Mouse (Mus musculus) heart, postnatal 0 days (tissue): Measurements from ENCODE around the gene Tmem26. TPM values are rescaled to one million over a fixed set of nuclear protein-coding genes. Genes with fewer than 3 reads are reported as not detected.

Experiments
- ATAC-seq: fragments of 200-750 bp; cut with Nextera tagmentation; 2 replicates; pipeline ENCODE4 v1.8.0; 2017; ENCODE audit warnings: low read depth, moderate number of reproducible peaks, moderate library complexity; ENCODE audit not compliant: insufficient read depth
- DNase-seq: peaks from one replicate; pipeline ENCODE4 v3.0.0-alpha.2; 2016; ENCODE audit warnings: low spot score
- H3K27ac ChIP-seq: fragments of 300-500 bp; sonication (generic); 2 replicates; pipeline ENCODE4 v1.5.1; 2014; ENCODE audit warnings: low read depth, mild to moderate bottlenecking
- H3K27me3 ChIP-seq: fragments of 300-500 bp; sonication (generic); 2 replicates; pipeline ENCODE4 v1.6.1; 2014; ENCODE audit warnings: low read length, mixed read lengths; ENCODE audit not compliant: control insufficient read depth, insufficient read depth
- H3K36me3 ChIP-seq: fragments of 300-500 bp; sonication (generic); replicated peaks from 2 replicates; pipeline ENCODE4 v1.6.1; 2014; ENCODE audit warnings: low read length, mixed read lengths; ENCODE audit not compliant: control insufficient read depth, insufficient read depth
- H3K4me1 ChIP-seq: fragments of 300-500 bp; sonication (generic); 2 replicates; pipeline ENCODE4 v1.6.1; 2014; ENCODE audit warnings: antibody characterized with exemption; ENCODE audit not compliant: control insufficient read depth, insufficient read depth
- H3K4me2 ChIP-seq: fragments of 300-500 bp; sonication (generic); 2 replicates; pipeline ENCODE4 v1.6.1; 2014; ENCODE audit warnings: low read depth, mild to moderate bottlenecking, low read length, moderate library complexity
- H3K4me3 ChIP-seq: fragments of 300-500 bp; sonication (generic); 2 replicates; pipeline ENCODE4 v1.5.1; 2014; ENCODE audit warnings: low read depth, low read length
- H3K9ac ChIP-seq: fragments of 300-500 bp; sonication (generic); replicated peaks from 2 replicates; pipeline ENCODE4 v1.6.1; 2014; ENCODE audit warnings: low read depth, low read length, mixed read lengths
- H3K9me3 ChIP-seq: fragments of 300-500 bp; sonication (generic); replicated peaks from 2 replicates; pipeline ENCODE4 v1.6.1; 2016; ENCODE audit warnings: low read length; ENCODE audit not compliant: control insufficient read depth
- CTCF ChIP-seq: IDR thresholded peaks from 2 replicates; pipeline ENCODE4 v1.5.1; 2016; ENCODE audit warnings: antibody characterized with exemption, control low read depth, low read depth
- EP300 ChIP-seq: IDR thresholded peaks from 2 replicates; pipeline ENCODE4 v1.6.1; 2016; ENCODE audit warnings: antibody characterized with exemption, low read depth
- WGBS: fragments of 180-500 bp; shearing (Covaris S2); extraction: QIAGEN DNeasy Blood & Tissue Kit; methylation state at CpG from one replicate; pipeline ENCODE4 v1.1.7; 2014; 5-methylcytosine and 5-hydroxymethylcytosine counted together
- polyA plus RNA-seq: library from polyadenylated mRNA; unstranded; fragments of >200 nt; fragmentation: Nextera tagmentation; extraction: Ambion mirVana; gene quantifications from 2 replicates; pipeline ENCODE4 v1.2.1, GENCODE M21; 2015
- total RNA-seq: library from RNA; depleted of rRNA; stranded (reverse); fragments of >200 nt; gene quantifications from 2 replicates; pipeline ENCODE4 v1.2.3, GENCODE M21; 2014; ENCODE audit warnings: low replicate concordance

Gene Tmem26
- total and polyA plus RNA-seq, 2 experiments from 2014 or later: 0.23 to 0.82 TPM

- Histone ChIP-seq H3K9ac (no peak overlapping the region), H3K4me2 (no peak overlapping the region), H3K4me3 (no peak overlapping the region), H3K9me3 (no peaks in the 10 kb centered on the region), H3K27ac (no peak overlapping the region), H3K4me1 (no peaks in the 10 kb centered on the region), H3K36me3 (no peaks in the 10 kb centered on the region), H3K27me3 (no peaks in the 10 kb centered on the region)
- DNase-seq (no peak), ATAC-seq (no peak)
- 82% methylated on average over 1 of the region's 1 CpGs for WGBS
- no peak for TF ChIP-seq CTCF
- no peak for TF ChIP-seq EP300
Measured at GRCm38 (mm10) chr10:68784463-68784862, 61.0 kb downstream of the Tmem26 start.

GRCm38 (mm10) chr10:68795466-68795865 lies 72.0 kb downstream of the Tmem26 start:
- no peaks in the 10 kb centered on the region for H3K9me3 ChIP-seq
- TF ChIP-seq EP300 (no peak), CTCF (no peak)
- H3K9ac ChIP-seq: no peak overlapping the region
- no peaks in the 10 kb centered on the region for H3K27me3 ChIP-seq
- H3K4me1 ChIP-seq: no peaks in the 10 kb centered on the region
- no peak overlapping the region for H3K4me3 ChIP-seq
- peak overlapping the region; percentile 46 for H3K4me2 ChIP-seq
- H3K36me3 ChIP-seq: no peaks in the 10 kb centered on the region
- peak; percentile 84 for ATAC-seq
- H3K27ac ChIP-seq: peak overlapping the region; percentile 55
- WGBS: 10% methylated on average over 3 of the region's 3 CpGs
- DNase-seq: peak; percentile 65

- H3K27me3 ChIP-seq: no peaks in the 10 kb centered on the region
- 63% methylated on average over 7 of the region's 7 CpGs for WGBS
- H3K27ac ChIP-seq: no peak overlapping the region
- H3K4me2 ChIP-seq: no peak overlapping the region
- no peaks in the 10 kb centered on the region for H3K36me3 ChIP-seq
- no peak overlapping the region for H3K4me3 ChIP-seq
- no peaks in the 10 kb centered on the region for H3K9me3 ChIP-seq
- TF ChIP-seq CTCF: no peak
- no peak for TF ChIP-seq EP300
- ATAC-seq (no peak), DNase-seq (no peak)
- no peaks in the 10 kb centered on the region for H3K4me1 ChIP-seq
- no peak overlapping the region for H3K9ac ChIP-seq
Measured at GRCm38 (mm10) chr10:68799883-68800282, 76.4 kb downstream of the Tmem26 start.

GRCm38 (mm10) chr10:68800339-68800738 lies 76.9 kb downstream of the Tmem26 start:
- no peaks in the 10 kb centered on the region for H3K36me3 ChIP-seq
- no peaks in the 10 kb centered on the region for H3K27me3 ChIP-seq
- H3K4me2 ChIP-seq: no peak overlapping the region
- TF ChIP-seq CTCF: no peak
- no peak for TF ChIP-seq EP300
- DNase-seq: no peak
- ATAC-seq: no peak
- H3K4me3 ChIP-seq: no peak overlapping the region
- WGBS: 87% methylated on average over 7 of the region's 7 CpGs
- no peaks in the 10 kb centered on the region for H3K4me1 ChIP-seq
- H3K9ac ChIP-seq: no peak overlapping the region
- no peak overlapping the region for H3K27ac ChIP-seq
- no peaks in the 10 kb centered on the region for H3K9me3 ChIP-seq

GRCm38 (mm10) chr10:68806328-68806727 lies 82.9 kb downstream of the Tmem26 start:
- TF ChIP-seq EP300 (no peak), CTCF (no peak)
- no peak for ATAC-seq

GRCm38 (mm10) chr10:68810958-68811357 lies 87.5 kb downstream of the Tmem26 start:
- Histone ChIP-seq H3K36me3 (no peaks in the 10 kb centered on the region), H3K27ac (no peak overlapping the region), H3K9ac (no peak overlapping the region), H3K4me1 (no peaks in the 10 kb centered on the region), H3K4me2 (no peak overlapping the region), H3K4me3 (no peak overlapping the region), H3K27me3 (no peaks in the 10 kb centered on the region), H3K9me3 (no peaks in the 10 kb centered on the region)
- DNase-seq (no peak), ATAC-seq (no peak)
- WGBS: 83% methylated on average over 5 of the region's 5 CpGs
- no peak for TF ChIP-seq EP300

More at GRCm38 (mm10) chr10:68806328-68806727, 82.9 kb downstream of the Tmem26 start:
- H3K27ac ChIP-seq: no peak overlapping the region
- 52% methylated on average over 1 of the region's 1 CpGs for WGBS
- no peaks in the 10 kb centered on the region for H3K36me3 ChIP-seq
- no peaks in the 10 kb centered on the region for H3K9me3 ChIP-seq
- H3K9ac ChIP-seq: no peak overlapping the region
- H3K27me3 ChIP-seq: no peaks in the 10 kb centered on the region
- no peak for DNase-seq
- no peak overlapping the region for H3K4me2 ChIP-seq
- H3K4me1 ChIP-seq: no peaks in the 10 kb centered on the region
- no peak overlapping the region for H3K4me3 ChIP-seq
